Mouse (Mus musculus): ENCODE results near the gene Nudt9. TPM values are rescaled to one million over a fixed set of nuclear protein-coding genes. Genes with fewer than 3 reads are reported as not detected.

The Nudt9 gene
- polyA plus RNA-seq, 1 experiment = 50.6 TPM

Other genes starting within 250 kb of the Nudt9 start
- gene Klhl8, start 135.0 kb upstream of the Nudt9 start, polyA plus RNA-seq (2012; rRNA removed) = 9.4 and 11.6 TPM in 2 replicates
- gene Hsd17b13, start 68.9 kb upstream of the Nudt9 start, polyA plus RNA-seq (2012; rRNA removed) = 1.4 and 1.7 TPM in 2 replicates
- 77.1 and 90.8 TPM in 2 replicates for gene Hsd17b11, start 24.4 kb upstream of the Nudt9 start, polyA plus RNA-seq (2012; rRNA removed)
- not detected in 2 replicates for gene Gm17660, start 31.3 kb downstream of the Nudt9 start, polyA plus RNA-seq (2012; rRNA removed)
- 1,512 and 1,967 TPM in 2 replicates for gene Sparcl1, start 67.4 kb downstream of the Nudt9 start, polyA plus RNA-seq (2012; rRNA removed)
- not detected in 2 replicates for gene Dspp, start 124.4 kb downstream of the Nudt9 start, polyA plus RNA-seq (2012; rRNA removed)
- gene Dmp1, start 156.3 kb downstream of the Nudt9 start, polyA plus RNA-seq (2012; rRNA removed) = 0.03 and 0.04 TPM in 2 replicates

Measured in urinary bladder, adult 2 months (tissue).